Mouse (Mus musculus): ENCODE results near the gene Gm11985.

The Gm11985 gene

DNA sequence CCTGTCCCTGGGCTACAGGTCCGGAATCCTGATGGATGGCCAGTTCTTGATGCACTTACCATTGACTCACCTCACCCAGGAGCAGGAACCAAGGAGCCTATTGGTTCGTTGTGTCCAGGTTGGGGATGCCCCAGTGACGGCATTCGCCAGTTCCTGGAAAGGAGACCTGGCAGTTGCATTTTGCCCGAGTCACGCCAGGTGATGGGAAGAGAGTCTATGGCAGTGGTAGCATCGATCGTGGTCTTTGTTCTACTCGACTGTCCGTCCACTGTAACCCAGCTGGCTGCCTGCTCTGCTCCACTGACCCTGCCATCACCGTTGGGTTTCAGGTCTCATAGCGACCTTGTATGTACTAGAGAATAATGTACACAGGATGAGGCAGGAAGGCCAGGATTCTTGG is 36.0 kb downstream of the Gm11985 start:
- DNase-seq, result no peak

DNA sequence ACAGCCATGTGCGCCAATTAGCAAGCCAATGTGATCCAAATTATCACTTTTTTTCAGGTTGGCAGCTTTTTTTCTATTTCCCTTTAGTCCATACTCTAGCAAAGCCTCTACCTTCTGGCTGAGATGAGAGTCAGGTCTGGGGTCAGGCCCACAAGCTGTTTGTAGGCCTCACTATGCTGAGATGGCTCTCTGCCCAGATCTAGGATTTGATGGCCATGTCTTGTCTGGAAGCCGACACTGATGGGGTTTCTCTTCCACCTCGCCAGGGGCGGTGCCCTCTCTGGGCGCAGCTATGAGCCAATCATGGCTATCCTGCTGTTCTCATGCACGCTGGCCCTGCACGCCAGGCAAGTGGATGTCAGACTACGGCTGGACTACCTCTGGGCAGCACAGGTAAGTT is 37.9 kb downstream of the Gm11985 start:
- no peak for DNase-seq

DNA sequence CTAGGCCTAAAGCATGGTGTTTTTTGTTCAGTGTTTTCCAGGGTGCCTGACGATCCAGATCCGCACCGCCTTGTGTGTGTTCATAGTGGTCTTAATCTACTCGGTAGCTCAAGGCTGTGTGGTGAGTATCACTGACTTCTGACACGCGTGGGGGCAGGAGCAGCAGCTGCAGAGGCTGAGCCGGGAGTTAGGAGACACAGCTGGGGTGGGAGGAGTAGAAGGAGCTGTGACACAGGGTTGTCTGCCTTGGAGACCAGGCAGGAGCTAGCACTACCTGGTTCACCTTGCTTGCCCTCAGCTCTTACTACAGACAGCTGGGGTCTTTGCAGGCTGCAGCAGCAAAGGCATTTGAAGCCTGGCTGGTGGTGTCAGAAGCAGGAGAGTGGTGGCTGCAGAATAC is 38.9 kb downstream of the Gm11985 start:
- DNase-seq, result no peak

DNA sequence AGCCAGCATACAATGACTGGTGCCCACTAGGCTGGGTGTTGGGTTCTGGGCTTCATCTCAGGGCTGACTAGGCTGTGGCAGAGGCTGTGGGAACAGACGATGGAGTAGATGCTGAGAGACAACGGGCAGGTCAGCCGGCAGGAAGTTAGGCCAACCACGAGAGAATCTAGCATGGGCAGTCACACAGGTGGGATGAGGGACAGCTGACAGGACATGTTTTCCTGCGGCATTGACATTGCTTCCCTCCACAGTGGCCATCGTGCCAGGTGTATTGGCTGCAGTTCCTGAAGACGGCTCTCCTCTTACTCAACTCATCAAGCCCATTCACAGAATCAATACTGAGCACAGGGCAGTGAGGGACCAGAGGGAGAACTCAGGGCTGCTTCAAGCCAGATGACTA is 40.4 kb downstream of the Gm11985 start:
- no peak for DNase-seq

DNA sequence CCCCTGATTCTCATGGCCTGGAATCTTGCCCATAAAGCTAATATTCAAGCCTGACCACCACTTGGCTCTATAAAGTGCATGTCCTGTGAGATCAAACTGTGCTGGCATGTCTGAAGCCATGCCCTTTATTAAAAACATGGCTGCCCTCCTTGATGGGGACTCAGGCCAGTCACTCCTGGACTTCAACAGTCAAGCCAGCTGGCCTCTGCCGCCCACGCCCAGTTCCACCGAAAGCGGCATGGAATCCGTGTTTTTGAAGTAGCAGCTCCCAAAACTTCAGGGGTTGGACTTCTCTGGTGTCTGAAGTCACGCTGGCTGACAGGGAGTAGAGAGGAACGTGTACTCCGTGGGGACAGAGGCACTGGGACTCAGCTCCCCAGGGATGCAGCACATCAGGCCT is 40.8 kb downstream of the Gm11985 start:
- no peak for DNase-seq

DNA sequence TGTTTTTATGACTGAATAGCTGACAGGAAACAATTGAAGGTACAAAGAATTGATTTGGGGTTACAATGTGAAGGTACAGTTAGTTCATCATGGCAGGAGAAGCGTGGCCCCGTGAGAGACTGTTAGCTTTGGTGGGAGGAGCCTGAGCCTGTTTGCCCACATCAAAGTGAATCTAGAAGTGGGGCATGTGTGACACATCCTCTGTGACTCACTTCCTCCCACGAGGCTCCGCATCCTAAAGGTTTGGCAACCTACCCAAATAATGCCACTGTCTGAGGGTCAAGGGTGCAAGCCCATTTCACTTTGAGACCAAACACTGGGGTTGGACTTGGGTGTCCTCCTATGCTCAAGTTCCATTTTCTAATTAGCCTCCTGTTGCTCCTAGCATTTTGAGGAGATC is 43.1 kb downstream of the Gm11985 start:
- DNase-seq, result no peak

DNA sequence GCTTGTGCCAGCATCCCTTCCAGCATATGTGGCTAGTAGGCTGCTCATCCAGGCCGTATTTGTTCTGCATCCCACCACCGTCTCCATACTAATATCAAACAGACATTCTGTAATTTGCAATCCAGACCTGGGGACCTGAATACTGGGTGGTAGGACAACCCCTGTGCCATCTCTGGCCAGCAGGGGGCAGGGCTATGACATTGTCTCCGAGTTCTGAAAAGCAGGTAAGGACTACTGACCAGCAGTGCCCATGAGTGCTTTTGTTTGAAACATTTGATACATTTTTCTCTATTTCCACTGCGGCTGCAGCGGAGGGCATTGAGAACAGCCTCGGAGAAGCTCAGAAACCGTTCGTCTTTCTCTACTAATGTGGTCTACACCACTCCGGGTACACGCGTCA is 44.0 kb downstream of the Gm11985 start:
- DNase-seq, result peak; percentile 58 to 85

DNA sequence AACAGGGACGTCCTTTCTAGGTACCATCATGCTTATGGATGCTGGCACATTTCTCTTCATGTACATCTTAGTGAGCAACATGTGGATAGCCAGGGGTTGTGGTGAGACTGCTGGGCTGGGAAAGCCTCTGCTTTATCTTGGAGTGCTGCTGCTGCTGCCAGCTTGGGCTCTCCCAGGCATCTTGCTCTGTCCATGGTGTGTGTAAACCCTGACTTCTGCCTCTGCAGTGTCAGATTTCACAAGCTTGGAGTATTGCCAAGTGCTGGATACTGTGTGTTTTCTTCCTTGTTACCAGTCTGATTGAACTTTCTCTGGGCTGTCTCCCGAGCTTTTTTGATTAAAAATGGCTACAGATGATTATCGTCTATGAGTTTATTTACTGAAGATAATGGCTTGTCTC is 45.6 kb downstream of the Gm11985 start:
- peak; percentile 46 to 69 for DNase-seq

DNA sequence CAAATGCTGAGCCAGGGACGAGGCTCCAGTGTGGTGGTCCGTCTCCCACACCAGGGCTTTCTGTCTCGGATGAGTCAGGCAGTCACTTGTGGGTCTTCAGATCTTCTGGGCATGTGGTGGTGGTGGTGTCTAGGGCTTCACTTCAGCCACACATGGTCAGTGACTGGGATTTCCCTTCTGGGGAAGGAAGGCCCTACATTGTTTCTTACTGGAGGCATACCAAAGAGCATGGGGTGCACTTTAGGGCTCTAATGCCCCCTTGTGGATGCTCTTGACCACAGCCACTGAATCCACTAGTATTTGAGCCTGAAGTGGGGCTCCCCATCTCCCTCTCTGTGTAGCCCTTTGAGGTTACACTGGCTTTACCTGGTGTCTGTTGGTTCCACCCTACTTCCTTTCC is 47.9 kb downstream of the Gm11985 start:
- DNase-seq, result peak; percentile 55 to 74

DNA sequence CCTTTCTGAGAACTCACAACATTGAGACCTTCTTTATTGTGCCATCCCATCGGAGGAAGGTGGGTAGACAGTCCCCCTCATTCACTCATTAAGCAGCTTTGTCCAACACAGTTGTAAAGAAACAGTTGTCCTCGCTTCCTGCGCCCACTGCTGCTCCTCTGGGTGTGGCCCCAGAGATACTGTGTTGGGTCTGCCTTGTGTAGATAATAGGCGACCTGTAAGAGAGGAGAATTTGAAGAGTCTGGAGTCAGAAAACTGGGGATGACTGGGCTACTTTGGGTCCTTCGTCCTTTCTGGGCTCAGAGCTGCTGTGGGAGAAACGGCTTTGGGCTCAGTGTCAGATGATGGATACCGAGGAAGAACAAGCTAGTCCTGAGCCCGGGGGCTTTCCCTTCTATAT is 50.0 kb downstream of the Gm11985 start:
- no peak for DNase-seq

DNA sequence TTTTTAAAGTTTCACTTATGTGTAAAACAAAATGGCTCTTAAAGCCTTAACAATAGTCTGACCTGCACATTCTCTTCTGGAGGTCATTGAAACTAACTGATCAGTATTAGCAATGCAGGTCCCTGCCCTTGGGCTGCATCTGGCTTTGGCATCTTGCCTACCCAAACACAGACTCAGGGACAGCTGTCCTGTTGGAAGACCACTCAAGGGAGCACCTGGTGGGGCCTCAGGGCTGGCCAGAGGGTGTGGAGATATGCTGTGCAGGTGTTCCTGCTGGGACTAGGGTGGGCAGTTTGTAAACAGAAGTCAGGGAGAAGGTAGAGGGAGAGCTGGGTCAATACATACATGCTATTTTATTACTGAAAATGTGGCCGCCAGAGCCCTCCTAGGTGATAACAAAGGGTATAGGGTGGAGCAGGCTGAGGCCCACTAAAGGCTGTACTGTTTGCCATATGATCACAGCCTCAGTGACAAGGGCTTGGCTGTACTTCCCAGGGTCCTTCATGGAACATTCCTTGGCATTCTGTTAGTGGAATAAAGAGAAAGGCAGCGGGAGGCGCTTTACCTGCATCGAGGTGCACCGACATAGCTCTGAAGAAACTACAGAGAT is 52.0 kb downstream of the Gm11985 start:
- no peak for DNase-seq

DNA sequence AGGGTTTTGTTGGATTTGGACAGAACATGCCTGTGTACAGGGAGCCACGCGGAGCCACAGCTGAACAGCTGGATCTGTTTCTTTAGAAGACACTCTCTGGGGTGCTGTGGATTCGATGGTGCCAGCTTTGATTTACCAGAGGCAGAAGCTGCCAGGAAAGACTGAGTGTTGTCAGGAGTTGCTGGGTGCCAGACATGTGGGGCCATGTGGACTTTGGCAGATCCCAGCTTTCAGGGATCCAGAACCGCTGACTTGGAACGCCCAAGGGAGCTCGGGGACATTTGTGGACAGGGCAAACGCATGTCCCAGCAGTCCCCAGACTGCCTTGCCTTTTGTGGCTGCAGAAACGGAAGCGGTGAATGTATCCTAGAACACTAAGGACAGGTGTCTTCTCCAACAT is 52.6 kb downstream of the Gm11985 start:
- peak; percentile 40 to 59 for DNase-seq

DNA sequence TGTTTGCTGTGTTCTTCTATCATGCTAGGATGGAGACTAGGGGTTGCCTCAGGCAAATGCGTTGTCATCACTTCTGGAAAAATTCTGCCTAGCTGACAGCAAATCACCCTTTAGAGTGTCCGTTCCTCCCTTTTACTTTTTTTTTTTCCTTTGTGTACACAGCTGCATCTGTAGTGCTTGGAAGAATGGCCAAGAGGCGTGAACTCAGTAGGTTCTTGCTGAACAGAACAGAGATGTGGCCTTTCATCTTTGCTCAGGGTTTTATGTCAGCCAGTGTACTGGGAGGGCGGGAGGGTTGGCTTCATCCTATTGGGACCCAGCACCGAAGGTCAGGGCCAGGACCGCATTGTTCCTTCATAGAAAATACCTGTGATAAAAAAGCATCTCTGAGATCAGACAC is 53.1 kb downstream of the Gm11985 start:
- no peak for DNase-seq

DNA sequence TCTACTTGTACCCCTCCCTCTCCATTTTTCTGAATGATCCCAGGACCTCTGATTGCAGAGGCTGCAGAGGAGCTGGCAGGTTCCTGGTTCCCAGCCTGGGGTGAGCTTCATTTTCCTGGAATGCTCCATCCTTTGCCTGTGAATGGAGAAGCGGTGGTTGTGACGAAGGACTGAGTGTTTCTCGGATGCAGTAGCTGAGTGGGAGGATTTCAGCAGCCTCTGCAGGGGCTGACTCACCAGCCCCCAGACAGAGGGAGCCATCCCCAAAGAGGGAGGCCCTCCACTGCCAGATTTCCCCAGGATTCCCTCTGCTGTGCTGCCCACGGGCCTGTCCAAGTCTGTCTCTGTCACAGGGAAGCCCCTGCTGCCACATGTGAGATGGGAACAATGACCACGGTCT is 54.0 kb downstream of the Gm11985 start:
- no peak for DNase-seq

DNA sequence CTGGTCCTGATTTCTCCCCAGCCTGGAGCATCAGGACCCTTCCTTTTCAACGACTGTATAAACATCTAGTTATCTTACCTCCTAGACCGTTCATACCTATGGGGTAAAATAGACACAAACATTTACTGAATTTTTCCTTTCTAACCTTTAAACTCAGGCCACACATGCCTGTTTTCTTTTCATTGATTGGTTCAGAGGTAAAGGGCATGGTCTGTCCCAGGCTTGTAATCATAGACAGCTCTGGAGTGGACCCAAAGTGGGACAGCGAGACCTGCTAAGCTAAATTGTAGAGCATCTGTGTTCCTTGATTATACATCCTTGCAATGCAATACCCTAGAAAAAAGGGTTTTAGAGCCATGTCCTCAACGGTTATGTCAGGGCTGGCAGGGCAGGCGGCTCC is 54.6 kb downstream of the Gm11985 start:
- DNase-seq, result no peak

Measured in kidney, postnatal 36 days (tissue).